Mouse (Mus musculus): Measurements from ENCODE around the gene Rpp21. TPM values are rescaled to one million over a fixed set of nuclear protein-coding genes. Genes with fewer than 3 reads are reported as not detected.
A peak's percentile ranks its signal among the peaks of the same experiment; 100 is the strongest.
"Not testable (repeated sequence)": the region's sequence is repeated elsewhere in the genome, so short reads cannot be mapped to it uniquely, and the experiment has no call there.

Gene Rpp21
- polyA plus RNA-seq, 1 experiment from 2014 or later = 193 TPM

GRCm38 (mm10) chr17:36244031-36244430, 13.8 kb downstream of the Rpp21 start:
- H3K4me2 ChIP-seq (ENCODE audit: low read depth, low read length) = no peak overlapping the region
- no peak overlapping the region for H3K27ac ChIP-seq (ENCODE audit: low read length)
- WGBS = 37% methylated on average over 5 of the region's 5 CpGs
- no peak overlapping the region for H3K9ac ChIP-seq (ENCODE audit: low read length)
- H3K36me3 ChIP-seq (ENCODE audit: control insufficient read depth, insufficient read depth, low read length) = no peaks in the 10 kb centered on the region
- no peaks in the 10 kb centered on the region for H3K9me3 ChIP-seq (ENCODE audit: control insufficient read depth, low read length)
- H3K4me1 ChIP-seq (replicated peaks; ENCODE audit: control insufficient read depth, insufficient read depth, low read length) = peaks cover 12% of the 10 kb centered on the region; the same call in 1 of the 2 replicates
- ATAC-seq (ENCODE audit: low read depth) = no peak
- H3K27me3 ChIP-seq (ENCODE audit: control insufficient read depth, insufficient read depth, low read depth, low read length) = peaks cover 3% of the 10 kb centered on the region
- no peak overlapping the region for H3K4me3 ChIP-seq (ENCODE audit: low read length)

DNA sequence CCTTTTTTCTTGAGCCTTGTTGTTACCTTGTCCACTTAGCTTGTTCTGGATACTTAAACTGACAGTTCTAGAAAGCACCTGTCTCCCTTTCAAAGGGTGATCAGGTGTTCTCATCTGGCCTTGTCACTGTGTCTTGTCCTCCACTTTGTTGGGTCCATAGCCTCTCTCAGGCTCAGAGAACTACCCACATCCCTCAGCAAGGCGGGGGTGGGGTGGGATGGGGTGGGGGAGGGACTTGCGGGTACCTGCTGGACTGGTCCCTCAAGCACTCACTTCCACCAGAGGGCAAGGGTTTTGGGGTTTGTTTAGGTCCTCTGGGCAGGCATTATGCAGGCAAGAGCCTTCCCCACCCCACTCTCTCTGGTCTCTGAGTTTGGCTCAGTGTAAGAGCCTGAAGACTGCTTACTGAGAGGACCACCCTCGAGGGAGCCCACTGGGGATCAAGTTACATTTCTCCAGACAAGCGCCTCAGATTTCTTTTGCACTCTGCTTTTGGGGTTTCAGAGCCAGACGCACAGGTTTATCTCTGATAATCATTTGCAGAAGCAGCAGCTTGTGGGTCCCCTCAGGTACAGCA, 17.1 kb downstream of the Rpp21 start:
- WGBS = 4% methylated on average over 5 of the region's 5 CpGs
- peak; percentile 58 for ATAC-seq (ENCODE audit: low read depth)

DNA sequence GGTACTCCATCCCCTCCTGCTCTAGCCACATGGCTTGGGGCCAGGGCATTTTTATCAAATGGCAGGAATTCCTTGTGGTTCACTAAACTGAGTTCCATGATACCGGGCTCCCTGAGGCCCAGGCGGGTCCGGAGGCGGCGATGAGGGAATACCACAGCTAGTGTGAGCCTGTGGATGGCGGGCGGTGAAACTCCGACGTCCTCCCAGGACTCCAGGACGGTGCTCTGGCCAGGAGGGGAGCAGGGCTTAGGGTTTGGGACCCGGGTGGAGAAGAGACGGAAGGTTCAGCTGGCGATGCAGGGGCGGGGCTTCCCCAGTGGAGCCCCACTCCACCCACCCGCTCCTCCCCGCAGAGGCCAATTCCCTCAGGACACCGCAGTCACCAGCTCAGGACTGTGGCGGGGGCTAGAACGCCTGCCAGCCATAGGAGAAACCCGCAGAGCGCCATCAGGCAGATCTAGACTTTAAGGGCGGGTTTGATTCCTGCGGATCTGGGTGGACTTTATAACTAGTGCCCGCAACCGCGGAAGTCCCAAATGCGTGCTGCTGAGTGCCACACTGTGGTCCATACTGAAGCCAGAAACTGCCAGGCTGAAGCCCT, 20.4 kb downstream of the Rpp21 start:
- H3K36me3 ChIP-seq (ENCODE audit: control insufficient read depth, insufficient read depth, low read length) = no peaks in the 10 kb centered on the region
- peak; percentile 81 for ATAC-seq (ENCODE audit: low read depth)
- H3K27ac ChIP-seq (ENCODE audit: low read length) = 0 out of 2 replicates have a peak overlapping the region, but pooled peaks have one; percentile 1
- no peaks in the 10 kb centered on the region for H3K9me3 ChIP-seq (ENCODE audit: control insufficient read depth, low read length)
- WGBS = 2% methylated on average over 26 of the region's 27 CpGs
- H3K27me3 ChIP-seq (ENCODE audit: control insufficient read depth, insufficient read depth, low read depth, low read length) = peaks cover 3% of the 10 kb centered on the region; the same call in 1 of the 2 replicates
- peak overlapping the region; percentile 53 for H3K4me3 ChIP-seq (ENCODE audit: low read length)
- peaks cover 7% of the 10 kb centered on the region; the same call in 1 of the 2 replicates for H3K4me1 ChIP-seq (replicated peaks; ENCODE audit: control insufficient read depth, insufficient read depth, low read length)
- peak overlapping the region; percentile 69 for H3K4me2 ChIP-seq (ENCODE audit: low read depth, low read length)
- H3K9ac ChIP-seq (ENCODE audit: low read length) = peak overlapping the region; percentile 67

More for the DNA sequence above, 17.1 kb downstream of the Rpp21 start:
- H3K9me3 ChIP-seq (ENCODE audit: control insufficient read depth, low read length) = no peaks in the 10 kb centered on the region
- no peaks in the 10 kb centered on the region for H3K36me3 ChIP-seq (ENCODE audit: control insufficient read depth, insufficient read depth, low read length)
- H3K4me2 ChIP-seq (ENCODE audit: low read depth, low read length) = peak overlapping the region; percentile 6
- H3K9ac ChIP-seq (ENCODE audit: low read length) = peak overlapping the region; percentile 44; the same call in 1 of the 2 replicates
- peaks cover 7% of the 10 kb centered on the region; the same call in 1 of the 2 replicates for H3K4me1 ChIP-seq (replicated peaks; ENCODE audit: control insufficient read depth, insufficient read depth, low read length)
- no peak overlapping the region; the same call in 1 of the 2 replicates for H3K4me3 ChIP-seq (ENCODE audit: low read length)
- peaks cover 3% of the 10 kb centered on the region; the same call in 1 of the 2 replicates for H3K27me3 ChIP-seq (ENCODE audit: control insufficient read depth, insufficient read depth, low read depth, low read length)
- H3K27ac ChIP-seq (ENCODE audit: low read length) = peak overlapping the region; percentile 71

GRCm38 (mm10) chr17:36235300-36235699, 22.6 kb downstream of the Rpp21 start:
- H3K9me3 ChIP-seq (ENCODE audit: control insufficient read depth, low read length); H3K4me1 ChIP-seq (replicated peaks; ENCODE audit: control insufficient read depth, insufficient read depth, low read length): not testable (repeated sequence)
- 27% methylated on average over 8 of the region's 9 CpGs for WGBS

GRCm38 (mm10) chr17:36233572-36233971, 24.3 kb downstream of the Rpp21 start:
- Histone ChIP-seq H3K4me1 (replicated peaks; ENCODE audit: control insufficient read depth, insufficient read depth, low read length) (peaks cover 2% of the 10 kb centered on the region; the same call in 1 of the 2 replicates), H3K36me3 (ENCODE audit: control insufficient read depth, insufficient read depth, low read length) (no peaks in the 10 kb centered on the region), H3K4me3 (ENCODE audit: low read length) (no peak overlapping the region), H3K9me3 (ENCODE audit: control insufficient read depth, low read length) (no peaks in the 10 kb centered on the region), H3K27ac (ENCODE audit: low read length) (no peak overlapping the region), H3K4me2 (ENCODE audit: low read depth, low read length) (no peak overlapping the region), H3K27me3 (ENCODE audit: control insufficient read depth, insufficient read depth, low read depth, low read length) (peaks cover 20% of the 10 kb centered on the region), H3K9ac (ENCODE audit: low read length) (no peak overlapping the region)
- ATAC-seq (ENCODE audit: low read depth) = no peak
- 74% methylated on average over 5 of the region's 5 CpGs for WGBS

More at GRCm38 (mm10) chr17:36235300-36235699, 22.6 kb downstream of the Rpp21 start:
- not testable (repeated sequence) for H3K9ac ChIP-seq (ENCODE audit: low read length); H3K27ac ChIP-seq (ENCODE audit: low read length); H3K36me3 ChIP-seq (ENCODE audit: control insufficient read depth, insufficient read depth, low read length); ATAC-seq (ENCODE audit: low read depth); H3K4me3 ChIP-seq (ENCODE audit: low read length); H3K4me2 ChIP-seq (ENCODE audit: low read depth, low read length)
- H3K27me3 ChIP-seq (ENCODE audit: control insufficient read depth, insufficient read depth, low read depth, low read length) = peaks cover 12% of the 10 kb centered on the region

DNA sequence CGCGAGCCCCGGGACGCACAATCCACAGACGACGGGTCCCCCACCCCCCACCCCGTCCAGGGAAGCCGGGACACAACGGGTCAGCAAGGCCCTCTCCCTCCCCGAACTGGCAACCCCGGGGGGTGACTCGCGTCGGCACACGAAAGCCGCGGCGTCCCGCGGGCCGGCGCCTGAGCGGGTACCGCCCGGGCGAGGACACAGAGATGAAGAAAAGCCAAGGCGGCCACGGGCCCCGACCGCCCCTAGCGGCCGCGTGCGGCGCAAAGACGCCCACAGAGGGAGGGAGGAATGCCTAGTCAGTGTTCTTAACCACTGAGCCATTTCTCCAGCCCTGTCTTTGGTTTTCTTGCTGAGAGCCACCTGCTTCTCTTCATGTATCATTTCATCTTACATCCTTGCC, 26.6 kb downstream of the Rpp21 start:
- H3K27me3 ChIP-seq (ENCODE audit: control insufficient read depth, insufficient read depth, low read depth, low read length) = peaks cover 20% of the 10 kb centered on the region
- 8% methylated on average over 36 of the region's 36 CpGs for WGBS

GRCm38 (mm10) chr17:36229046-36229445, 28.8 kb downstream of the Rpp21 start:
- H3K9ac ChIP-seq (ENCODE audit: low read length) = no peak overlapping the region
- H3K27ac ChIP-seq (ENCODE audit: low read length) = no peak overlapping the region
- no peaks in the 10 kb centered on the region for H3K36me3 ChIP-seq (ENCODE audit: control insufficient read depth, insufficient read depth, low read length)
- no peak for ATAC-seq (ENCODE audit: low read depth)
- no peaks in the 10 kb centered on the region for H3K9me3 ChIP-seq (ENCODE audit: control insufficient read depth, low read length)
- H3K4me2 ChIP-seq (ENCODE audit: low read depth, low read length) = no peak overlapping the region
- 4% methylated on average over 4 of the region's 5 CpGs for WGBS
- H3K27me3 ChIP-seq (ENCODE audit: control insufficient read depth, insufficient read depth, low read depth, low read length) = peaks cover 29% of the 10 kb centered on the region
- no peak overlapping the region for H3K4me3 ChIP-seq (ENCODE audit: low read length)
- H3K4me1 ChIP-seq (replicated peaks; ENCODE audit: control insufficient read depth, insufficient read depth, low read length) = 0 out of 2 replicates have a peak, but pooled peaks cover 5% of the 10 kb centered on the region

More for the DNA sequence above, 26.6 kb downstream of the Rpp21 start:
- Histone ChIP-seq H3K9me3 (ENCODE audit: control insufficient read depth, low read length) (no peaks in the 10 kb centered on the region), H3K27ac (ENCODE audit: low read length) (no peak overlapping the region), H3K4me3 (ENCODE audit: low read length) (no peak overlapping the region), H3K4me1 (replicated peaks; ENCODE audit: control insufficient read depth, insufficient read depth, low read length) (0 out of 2 replicates have a peak, but pooled peaks cover 2% of the 10 kb centered on the region), H3K36me3 (ENCODE audit: control insufficient read depth, insufficient read depth, low read length) (no peaks in the 10 kb centered on the region), H3K4me2 (ENCODE audit: low read depth, low read length) (no peak overlapping the region), H3K9ac (ENCODE audit: low read length) (no peak overlapping the region)
- no peak for ATAC-seq (ENCODE audit: low read depth)

DNA sequence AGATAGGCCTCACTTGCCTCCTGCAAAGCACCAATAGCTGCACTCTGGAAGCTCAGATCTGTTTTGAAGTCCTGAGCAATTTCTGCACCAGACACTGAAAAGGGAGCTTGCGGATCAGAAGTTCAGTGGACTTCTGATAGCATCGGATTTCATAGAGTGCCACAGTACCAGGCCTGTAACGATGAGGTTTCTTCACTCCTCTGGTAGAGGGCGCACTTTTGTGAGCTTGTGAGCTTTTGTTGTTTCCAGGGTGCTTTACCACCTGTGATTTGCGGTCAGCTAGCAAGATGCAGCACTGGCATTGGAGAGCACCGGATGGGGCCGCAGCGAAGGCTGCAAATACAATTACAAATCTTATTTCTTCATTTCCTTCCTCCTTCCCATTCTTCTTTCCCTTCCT, 30.9 kb downstream of the Rpp21 start:
- H3K9ac ChIP-seq (ENCODE audit: low read length) = no peak overlapping the region
- H3K4me3 ChIP-seq (ENCODE audit: low read length) = no peak overlapping the region
- H3K36me3 ChIP-seq (ENCODE audit: control insufficient read depth, insufficient read depth, low read length) = no peaks in the 10 kb centered on the region
- 0 out of 2 replicates have a peak, but pooled peaks cover 5% of the 10 kb centered on the region for H3K4me1 ChIP-seq (replicated peaks; ENCODE audit: control insufficient read depth, insufficient read depth, low read length)
- H3K27ac ChIP-seq (ENCODE audit: low read length) = no peak overlapping the region
- 21% methylated on average over 8 of the region's 8 CpGs for WGBS
- no peak overlapping the region for H3K4me2 ChIP-seq (ENCODE audit: low read depth, low read length)
- H3K27me3 ChIP-seq (ENCODE audit: control insufficient read depth, insufficient read depth, low read depth, low read length) = peaks cover 26% of the 10 kb centered on the region
- H3K9me3 ChIP-seq (ENCODE audit: control insufficient read depth, low read length) = no peaks in the 10 kb centered on the region
- ATAC-seq (ENCODE audit: low read depth) = no peak

DNA sequence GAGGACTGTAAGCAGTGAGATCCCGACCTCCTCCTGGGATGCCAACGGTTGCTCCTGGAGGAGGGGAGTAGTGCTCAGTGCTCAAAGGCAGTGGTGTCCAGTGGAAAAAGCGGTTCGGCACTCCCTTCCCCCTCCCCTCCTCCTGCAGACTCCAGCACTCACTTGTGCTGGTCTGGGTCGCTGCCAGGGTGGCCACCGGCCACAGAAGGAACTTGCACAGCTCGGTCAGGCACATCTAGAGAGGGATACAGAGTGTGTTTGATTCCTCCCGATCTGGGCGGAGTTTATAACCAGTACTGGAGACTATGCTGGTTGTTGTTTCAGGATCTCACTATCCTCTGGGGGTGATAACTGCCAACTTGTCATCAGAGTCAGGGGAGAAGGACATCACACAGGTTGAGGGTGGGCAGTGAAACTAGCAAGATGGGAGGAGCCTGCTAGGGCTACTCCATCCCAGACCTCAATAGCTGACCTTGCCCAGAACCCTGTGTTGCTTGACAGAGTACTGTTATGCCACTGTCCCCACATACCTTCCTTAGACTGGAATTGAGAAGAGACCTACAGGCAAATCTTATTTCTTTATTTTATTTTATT, 32.5 kb downstream of the Rpp21 start:
- H3K9me3 ChIP-seq (ENCODE audit: control insufficient read depth, low read length) = no peaks in the 10 kb centered on the region
- no peaks in the 10 kb centered on the region for H3K36me3 ChIP-seq (ENCODE audit: control insufficient read depth, insufficient read depth, low read length)
- peak overlapping the region; percentile 29 for H3K4me2 ChIP-seq (ENCODE audit: low read depth, low read length)
- H3K4me1 ChIP-seq (replicated peaks; ENCODE audit: control insufficient read depth, insufficient read depth, low read length) = 0 out of 2 replicates have a peak, but pooled peaks cover 4% of the 10 kb centered on the region
- no peak overlapping the region for H3K4me3 ChIP-seq (ENCODE audit: low read length)
- 15% methylated on average over 9 of the region's 9 CpGs for WGBS
- no peak overlapping the region for H3K27ac ChIP-seq (ENCODE audit: low read length)
- peaks cover 21% of the 10 kb centered on the region for H3K27me3 ChIP-seq (ENCODE audit: control insufficient read depth, insufficient read depth, low read depth, low read length)
- no peak overlapping the region for H3K9ac ChIP-seq (ENCODE audit: low read length)
- ATAC-seq (ENCODE audit: low read depth) = 0 out of 2 replicates have a peak, but pooled peaks have one; percentile 20
